ENCODE assay signal across 11 mouse cellular contexts in the genomic region with DNA sequence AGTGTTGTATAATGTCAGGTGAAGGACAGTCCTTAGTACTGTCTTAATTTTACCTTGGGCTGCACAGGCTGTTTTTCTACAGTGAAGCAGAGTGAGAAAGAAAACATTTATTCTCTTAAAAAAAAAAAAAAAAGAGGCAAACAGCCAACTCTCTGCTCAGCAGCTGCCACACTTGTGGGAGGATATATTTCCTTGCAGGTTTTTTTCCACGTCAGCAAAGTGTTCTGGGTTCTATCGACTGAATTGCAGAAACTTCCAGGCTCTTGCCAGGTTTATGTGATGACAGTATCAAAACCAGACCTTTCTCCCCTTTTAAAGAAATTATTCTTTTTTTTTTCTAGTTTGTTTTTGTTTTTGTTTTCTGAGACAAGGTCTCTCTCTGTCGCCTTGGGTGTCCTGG. TPM values are rescaled to one million over a fixed set of nuclear protein-coding genes. Genes with fewer than 3 reads are reported as not detected.
DNase-seq lines count a peak whose midpoint lies in the region; ATAC-seq and TF ChIP-seq lines count a peak whose summit lies in the region.
"Had no signal": no experiment of that assay in that cellular context is flagged by ENCODE, and none has a peak within 500 bp of the region (broad histone marks: within the 10 kb centered on the region; RNA-seq: fewer than 3 reads in every experiment).

No protein-coding gene starts in this region.

- H3K27ac ChIP-seq in kidney, adult 2 months (ENCODE audit: insufficient read depth, low read depth, low read length) = no peak overlapping the region
- no peak overlapping the region for H3K27ac ChIP-seq in hindbrain, embryonic 16.5 days (ENCODE audit: low read depth, low read length)
- H3K27ac ChIP-seq in midbrain, embryonic 13.5 days = no peak overlapping the region

- H3K9ac ChIP-seq in hindbrain, embryonic 16.5 days (ENCODE audit: low read depth, low read length) = no peak overlapping the region
- H3K9ac ChIP-seq in midbrain, embryonic 13.5 days (replicated peaks) = no peak overlapping the region

- no peak for TF ChIP-seq POLR2A in kidney, adult 2 months (IDR thresholded peaks at IDR 0.05; ENCODE audit: low read depth, low read length)

- no peak for ATAC-seq in hindbrain, embryonic 16.5 days
- no peak for ATAC-seq in midbrain, embryonic 13.5 days

- H3K4me3 ChIP-seq in kidney, adult 2 months (ENCODE audit: insufficient read depth, low read depth, low read length) = no peak overlapping the region
- no peak overlapping the region for H3K4me3 ChIP-seq in hindbrain, embryonic 16.5 days (ENCODE audit: low read length)
- 0 out of 2 replicates have a peak overlapping the region, but pooled peaks have one; percentile 82 for H3K4me3 ChIP-seq in midbrain, embryonic 13.5 days (replicated peaks)

- TF ChIP-seq CTCF in kidney, adult 2 months (conservative IDR thresholded peaks at IDR 0.05; ENCODE audit: insufficient read depth, insufficient read length, low read depth, low read length) = no peak

- H3K4me1 ChIP-seq in kidney, adult 2 months (ENCODE audit: control insufficient read depth, insufficient read depth, low read length) = peaks cover 3% of the 10 kb centered on the region; the same call in 1 of the 2 replicates
- H3K4me1 ChIP-seq in hindbrain, embryonic 16.5 days (ENCODE audit: control insufficient read depth, insufficient read depth, low read depth, low read length) = peaks cover 8% of the 10 kb centered on the region
- peaks cover 7% of the 10 kb centered on the region for H3K4me1 ChIP-seq in midbrain, embryonic 13.5 days (replicated peaks)

- DNase-seq in kidney, adult 2 months = peak; percentile 10
- no peak for DNase-seq in kidney, adult 9 months
- peak; percentile 33 for DNase-seq in brain, adult 2 months (ENCODE audit: low read depth, low spot score)
- no peak for DNase-seq in cerebellum, postnatal 10 days
- DNase-seq in adrenal gland, postnatal 36 days = no peak
- DNase-seq in layer of hippocampus, postnatal 14 days (ENCODE audit: low spot score in 2 of 2) = no peak
- DNase-seq: cerebellum, adult 9-11 months; kidney, adult 11 months had no signal

- no peaks in the 10 kb centered on the region for H3K9me3 ChIP-seq in hindbrain, embryonic 16.5 days (ENCODE audit: control insufficient read depth, low read length)
- no peaks in the 10 kb centered on the region for H3K9me3 ChIP-seq in midbrain, embryonic 13.5 days
- H3K9me3 ChIP-seq: G1E had no signal

- H3K4me2 ChIP-seq in hindbrain, embryonic 16.5 days (ENCODE audit: low read length) = peak overlapping the region; percentile 66
- H3K4me2 ChIP-seq in midbrain, embryonic 13.5 days (replicated peaks) = peak overlapping the region; percentile 69; the same call in 1 of the 2 replicates

- 35% methylated on average over 3 of the region's 3 CpGs for WGBS in kidney, adult 2 months
- WGBS in hindbrain, embryonic 16.5 days = 68% methylated on average over 3 of the region's 3 CpGs
- 74% methylated on average over 3 of the region's 3 CpGs for WGBS in midbrain, embryonic 13.5 days

- H3K36me3 ChIP-seq in kidney, adult 2 months (ENCODE audit: control insufficient read depth, insufficient read depth, low read length) = no peaks in the 10 kb centered on the region
- no peaks in the 10 kb centered on the region for H3K36me3 ChIP-seq in hindbrain, embryonic 16.5 days (ENCODE audit: control insufficient read depth, insufficient read depth, low read length)
- H3K36me3 ChIP-seq in midbrain, embryonic 13.5 days = peaks cover 3% of the 10 kb centered on the region

- H3K27me3 ChIP-seq in kidney, adult 2 months (replicated peaks; ENCODE audit: control insufficient read depth, insufficient read depth, low read length) = no peaks in the 10 kb centered on the region
- H3K27me3 ChIP-seq in hindbrain, embryonic 16.5 days (replicated peaks; ENCODE audit: control insufficient read depth, insufficient read depth, low read length) = no peaks in the 10 kb centered on the region
- 0 out of 2 replicates have a peak, but pooled peaks cover 13% of the 10 kb centered on the region for H3K27me3 ChIP-seq in midbrain, embryonic 13.5 days

RNA-seq across cellular contexts. Expression of a gene that starts 0.9 kb away (rescaled TPM):
- polyA plus RNA-seq in kidney, adult 2 months (2012; rRNA removed) = 4.9 and 5.3 TPM in 2 replicates
- 17.3 and 19.3 TPM in 2 replicates for polyA plus RNA-seq in hindbrain, embryonic 16.5 days (2015; fragmentation: Nextera tagmentation; extraction: Ambion mirVana)
- 16.1 and 20.2 TPM in 2 replicates for polyA plus RNA-seq in midbrain, embryonic 13.5 days (2015; fragmentation: Nextera tagmentation; extraction: Ambion mirVana)
- 10 to 100 TPM; 20.6 to 23.0 TPM for total RNA-seq in adrenal gland, postnatal 36 days (2021)
- 10 to 100 TPM; 20.6 to 24.5 TPM for total RNA-seq in layer of hippocampus, postnatal 14 days (2021)

Comparison
In these comparisons a context has a peak if more than half of its experiments do, and no peak if none do; other contexts are left out.
1. DNase-seq: peak in kidney, adult 2 months (single experiment) and brain, adult 2 months (single experiment); none in kidney, adult 9 months (single experiment), cerebellum, postnatal 10 days (0 of 2), adrenal gland, postnatal 36 days (0 of 2) and layer of hippocampus, postnatal 14 days (0 of 2).